Mouse (Mus musculus): ENCODE data around the gene Pabpc4. TPM values are rescaled to one million over a fixed set of nuclear protein-coding genes. Genes with fewer than 3 reads are reported as not detected.

Gene Pabpc4
- polyA plus RNA-seq, 1 experiment, result 7.4 TPM

DNA sequence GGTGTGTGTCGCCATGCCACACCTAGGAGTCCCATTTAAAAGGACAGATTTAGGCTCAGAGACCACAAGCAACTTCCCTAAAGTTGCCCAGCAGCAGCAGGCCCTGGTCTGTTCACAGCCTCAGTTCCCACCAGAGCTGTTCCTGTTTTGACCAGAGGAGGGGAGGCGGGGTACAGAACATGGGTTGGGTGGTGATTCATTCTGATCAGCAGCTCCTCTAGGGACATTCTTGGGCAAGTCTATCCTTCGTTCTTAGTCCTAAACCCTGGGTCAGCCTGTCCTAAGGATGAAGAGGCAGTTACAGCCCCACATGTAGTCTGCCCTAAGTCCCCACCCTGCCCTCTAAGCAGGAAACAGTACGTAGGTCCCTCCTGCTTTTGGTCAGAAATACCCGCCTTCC is 78.1 kb downstream of the Pabpc4 start:
- Histone ChIP-seq H3K27ac (ENCODE audit: control insufficient read depth, insufficient read depth, low read depth, low read length) (no peak overlapping the region), H3K4me3 (ENCODE audit: control insufficient read depth, low read depth, low read length) (no peak overlapping the region), H3K27me3 (ENCODE audit: control insufficient read depth, insufficient read depth, low read length) (no peaks in the 10 kb centered on the region), H3K4me1 (ENCODE audit: control insufficient read depth, insufficient read depth, low read length) (peaks cover 12% of the 10 kb centered on the region), H3K36me3 (ENCODE audit: control insufficient read depth, insufficient read depth, low read length) (no peaks in the 10 kb centered on the region)
- no peak for TF ChIP-seq CTCF (IDR thresholded peaks at IDR 0.05; ENCODE audit: control insufficient read depth, insufficient read depth, insufficient replicate concordance, low read depth, low read length)
- TF ChIP-seq POLR2A (IDR thresholded peaks at IDR 0.05; ENCODE audit: control insufficient read depth, low read depth, low read length), result no peak

- Histone ChIP-seq H3K27me3 (ENCODE audit: control insufficient read depth, insufficient read depth, low read length) (no peaks in the 10 kb centered on the region), H3K4me3 (ENCODE audit: control insufficient read depth, low read depth, low read length) (peak overlapping the region; percentile 73), H3K27ac (ENCODE audit: control insufficient read depth, insufficient read depth, low read depth, low read length) (no peak overlapping the region), H3K4me1 (ENCODE audit: control insufficient read depth, insufficient read depth, low read length) (peaks cover 12% of the 10 kb centered on the region), H3K36me3 (ENCODE audit: control insufficient read depth, insufficient read depth, low read length) (no peaks in the 10 kb centered on the region)
- no peak for TF ChIP-seq CTCF (IDR thresholded peaks at IDR 0.05; ENCODE audit: control insufficient read depth, insufficient read depth, insufficient replicate concordance, low read depth, low read length)
- no peak for TF ChIP-seq POLR2A (IDR thresholded peaks at IDR 0.05; ENCODE audit: control insufficient read depth, low read depth, low read length)
Observed at GRCm38 (mm10) chr4:123342091-123342641, 80.0 kb downstream of the Pabpc4 start.

GRCm38 (mm10) chr4:123342642-123343470 is 80.7 kb downstream of the Pabpc4 start, which contains the start of gene Bmp8a:
Bmp8a (minus strand) TSS chr4:123343252.
- no peaks in the 10 kb centered on the region for H3K27me3 ChIP-seq (ENCODE audit: control insufficient read depth, insufficient read depth, low read length)
- TF ChIP-seq CTCF (IDR thresholded peaks at IDR 0.05; ENCODE audit: control insufficient read depth, insufficient read depth, insufficient replicate concordance, low read depth, low read length) (no peak), POLR2A (IDR thresholded peaks at IDR 0.05; ENCODE audit: control insufficient read depth, low read depth, low read length) (no peak)
- H3K36me3 ChIP-seq (ENCODE audit: control insufficient read depth, insufficient read depth, low read length), result no peaks in the 10 kb centered on the region
- no peak within 1 kb of the TSS for H3K27ac ChIP-seq (ENCODE audit: control insufficient read depth, insufficient read depth, low read depth, low read length)
- H3K4me3 ChIP-seq (ENCODE audit: control insufficient read depth, low read depth, low read length), result peak within 1 kb of the TSS; percentile 73
- H3K4me1 ChIP-seq (ENCODE audit: control insufficient read depth, insufficient read depth, low read length), result peaks cover 12% of the 10 kb centered on the region

GRCm38 (mm10) chr4:123343471-123343789 is 81.3 kb downstream of the Pabpc4 start:
- H3K4me3 ChIP-seq (ENCODE audit: control insufficient read depth, low read depth, low read length), result peak overlapping the region; percentile 73
- peaks cover 12% of the 10 kb centered on the region for H3K4me1 ChIP-seq (ENCODE audit: control insufficient read depth, insufficient read depth, low read length)
- TF ChIP-seq CTCF (IDR thresholded peaks at IDR 0.05; ENCODE audit: control insufficient read depth, insufficient read depth, insufficient replicate concordance, low read depth, low read length) (no peak), POLR2A (IDR thresholded peaks at IDR 0.05; ENCODE audit: control insufficient read depth, low read depth, low read length) (no peak)
- no peaks in the 10 kb centered on the region for H3K27me3 ChIP-seq (ENCODE audit: control insufficient read depth, insufficient read depth, low read length)
- no peak overlapping the region for H3K27ac ChIP-seq (ENCODE audit: control insufficient read depth, insufficient read depth, low read depth, low read length)
- no peaks in the 10 kb centered on the region for H3K36me3 ChIP-seq (ENCODE audit: control insufficient read depth, insufficient read depth, low read length)

Other genes with a start within 250 kb of the Pabpc4 start
- gene Trit1, start 245.8 kb upstream of the Pabpc4 start, polyA plus RNA-seq (2012; rRNA removed), result 1.9 and 2.2 TPM in 2 replicates
- gene Bmp8b, start 157.2 kb upstream of the Pabpc4 start, polyA plus RNA-seq (2012; rRNA removed), result 2.8 TPM in 2 replicates
- gene Oxct2b, start 146.1 kb upstream of the Pabpc4 start, polyA plus RNA-seq (2012; rRNA removed), result 237 and 290 TPM in 2 replicates
- gene Ppie, start 122.4 kb upstream of the Pabpc4 start, polyA plus RNA-seq (2012; rRNA removed), result 16.7 and 18.0 TPM in 2 replicates
- 7.7 and 9.8 TPM in 2 replicates for gene Hpcal4, start 79.1 kb upstream of the Pabpc4 start, polyA plus RNA-seq (2012; rRNA removed)
- 0.22 and 0.38 TPM in 2 replicates for gene Nt5c1a, start 60.8 kb upstream of the Pabpc4 start, polyA plus RNA-seq (2012; rRNA removed)
- gene Heyl, start 28.8 kb upstream of the Pabpc4 start, polyA plus RNA-seq (2012; rRNA removed), result 0.76 and 0.88 TPM in 2 replicates
- gene Oxct2a, start 61.3 kb downstream of the Pabpc4 start, polyA plus RNA-seq (2012; rRNA removed), result 213 and 260 TPM in 2 replicates
- gene Bmp8a, start 80.9 kb downstream of the Pabpc4 start, polyA plus RNA-seq (2012; rRNA removed), result 3.7 and 4.2 TPM in 2 replicates